Mouse (Mus musculus) cerebellum, postnatal 4 days (tissue): ENCODE data around the gene Fam83d.
A peak's percentile ranks its signal among the peaks of the same experiment; 100 is the strongest.

Experiments used
- DNase-seq, 2 experiments: peaks; one replicate each; pipeline ENCODE4 v3.0.0; 2022; ENCODE audit warnings: low spot score in 2 of 2, mixed read lengths in 1 of 2

Fam83d gene

DNA sequence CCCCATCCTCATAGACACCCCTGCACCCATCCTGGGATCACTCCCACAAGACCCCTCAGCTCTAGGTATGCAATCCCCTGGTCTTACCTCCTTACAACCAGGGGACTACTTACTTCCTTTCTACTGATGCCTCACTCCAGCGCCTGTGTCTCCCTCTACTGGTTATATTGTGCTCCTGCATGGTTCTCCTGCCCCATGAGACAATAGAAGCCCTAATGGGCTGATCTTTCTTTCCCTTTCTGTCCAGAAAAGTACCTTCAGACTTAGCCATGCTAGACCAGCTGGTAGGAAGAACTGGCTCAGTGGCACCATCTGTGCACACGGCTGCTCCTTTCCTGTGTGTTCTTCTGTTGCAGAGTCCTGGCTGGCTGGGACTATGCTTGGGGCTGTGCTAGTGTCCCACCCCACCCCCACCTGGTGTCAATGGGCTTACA is 22.8 kb upstream of the Fam83d start:
- peak in 1 of 2 experiments; percentile 25 for DNase-seq

DNA sequence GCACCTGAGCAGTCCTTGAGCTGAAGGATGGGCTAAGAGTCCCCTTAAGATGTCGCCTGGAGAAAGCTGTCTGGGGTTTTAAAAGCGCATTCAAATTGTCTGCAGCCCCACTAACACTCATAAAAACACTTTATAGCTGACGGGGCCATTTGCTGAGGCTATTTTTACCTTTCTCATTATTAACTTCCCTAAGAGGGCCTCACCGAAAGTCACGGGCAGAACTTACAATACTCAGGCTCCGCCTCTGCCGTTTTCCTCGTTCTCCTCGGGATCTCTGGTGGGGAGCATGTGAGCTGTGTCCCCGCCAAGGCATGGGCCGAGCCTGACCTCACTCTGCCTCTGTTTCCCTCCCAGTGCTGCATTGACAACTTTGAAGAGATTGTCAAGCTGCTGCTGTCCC is 21.7 kb upstream of the Fam83d start:
- DNase-seq, result no peak

DNA sequence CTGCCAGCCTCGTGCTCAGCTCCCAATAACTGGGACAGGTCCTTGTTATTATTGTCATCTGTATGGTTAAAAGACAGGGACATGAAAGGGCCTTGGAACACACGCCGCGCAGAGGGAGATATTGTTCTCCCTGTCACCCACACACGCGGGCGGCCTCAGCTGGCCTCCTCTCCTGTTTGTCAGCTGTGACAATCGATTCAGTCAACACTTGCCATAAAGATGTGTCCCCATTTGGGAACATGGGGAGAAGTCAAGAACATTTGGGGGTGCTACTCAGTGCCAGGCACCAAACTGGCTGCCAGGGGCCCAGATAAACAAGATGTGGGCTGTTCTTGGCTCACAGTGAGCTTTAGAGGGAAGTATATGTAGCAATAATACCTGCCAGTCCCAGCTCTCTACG is 18.5 kb upstream of the Fam83d start:
- no peak for DNase-seq

DNA sequence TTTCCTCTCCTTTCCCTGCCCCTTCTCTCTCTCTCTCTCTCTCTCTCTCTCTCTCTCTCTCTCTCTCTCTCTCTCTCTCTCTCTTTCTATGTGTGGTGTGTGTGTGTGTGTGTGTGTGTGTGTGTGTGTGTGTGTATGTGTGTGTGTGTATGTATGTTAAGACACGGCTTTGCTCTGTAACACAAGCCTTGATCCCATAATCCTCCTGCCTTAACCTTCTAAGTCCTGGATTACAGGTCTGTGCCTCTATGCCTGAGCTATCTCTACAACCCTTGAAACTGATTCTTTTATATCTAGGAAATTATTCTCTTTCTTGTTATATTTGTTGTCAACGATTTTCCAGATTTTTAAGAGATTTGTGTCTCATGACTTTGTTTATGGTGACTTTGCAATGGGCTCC is 7.7 kb upstream of the Fam83d start:
- no peak for DNase-seq

DNA sequence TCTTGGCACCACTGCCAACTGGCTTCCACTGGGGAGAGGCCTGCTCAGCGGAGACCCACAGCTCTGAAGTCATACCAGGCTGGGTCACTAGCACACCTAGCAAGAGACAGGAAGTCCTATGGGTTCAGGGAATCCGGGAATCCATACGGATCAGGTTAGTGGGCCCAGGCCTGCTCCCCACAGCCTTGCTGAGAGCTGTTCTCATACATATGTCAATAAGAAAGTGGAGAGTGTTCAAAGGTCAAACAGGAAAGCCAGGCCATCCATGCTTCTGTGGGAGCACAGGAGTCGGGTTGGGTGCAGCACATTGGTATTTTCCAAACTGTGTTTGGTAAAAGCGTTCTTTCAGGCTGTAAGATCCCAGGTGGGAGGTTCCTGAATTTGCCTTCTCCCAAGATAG is 5.6 kb upstream of the Fam83d start:
- DNase-seq, result no peak

DNA sequence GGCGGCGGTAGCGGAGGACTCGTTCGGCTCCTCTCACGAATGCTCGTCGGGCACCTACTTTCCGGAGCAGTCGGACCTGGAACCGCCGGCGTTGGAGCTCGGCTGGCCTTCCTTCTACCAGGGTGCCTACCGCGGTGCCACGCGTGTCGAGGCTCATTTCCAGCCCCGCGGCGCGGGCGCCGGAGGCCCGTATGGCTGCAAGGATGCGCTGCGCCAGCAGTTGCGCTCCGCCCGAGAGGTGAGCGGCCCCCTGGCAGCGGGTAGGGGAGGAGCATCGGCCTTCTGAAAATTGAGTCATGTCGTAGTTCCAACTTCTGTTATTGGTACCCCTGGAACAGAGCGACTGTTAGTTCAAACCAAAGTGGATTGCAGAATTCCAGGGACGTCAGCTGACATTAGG is 457 bp downstream of the Fam83d start:
- DNase-seq, result peak in 1 of 2 experiments; percentile 35

DNA sequence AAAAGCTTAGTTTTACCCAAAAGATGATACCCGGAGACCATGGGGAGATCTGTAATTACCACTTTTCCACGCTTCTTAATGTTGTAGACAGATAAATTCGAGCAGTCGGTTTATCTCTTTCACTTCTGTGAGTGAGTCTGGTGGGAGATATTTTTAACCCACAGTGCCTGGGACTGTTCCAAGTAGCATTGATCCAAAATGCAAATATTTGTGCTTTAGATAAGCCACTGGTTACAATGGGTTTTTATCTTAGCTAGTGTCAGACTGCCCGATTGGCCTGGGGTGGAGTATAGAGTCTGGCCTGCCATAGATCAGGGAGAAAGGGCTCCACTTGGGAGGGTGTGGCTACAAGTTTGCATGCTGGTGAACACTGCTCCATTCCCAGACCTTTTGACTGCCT is 878 bp downstream of the Fam83d start:
- DNase-seq, result no peak

DNA sequence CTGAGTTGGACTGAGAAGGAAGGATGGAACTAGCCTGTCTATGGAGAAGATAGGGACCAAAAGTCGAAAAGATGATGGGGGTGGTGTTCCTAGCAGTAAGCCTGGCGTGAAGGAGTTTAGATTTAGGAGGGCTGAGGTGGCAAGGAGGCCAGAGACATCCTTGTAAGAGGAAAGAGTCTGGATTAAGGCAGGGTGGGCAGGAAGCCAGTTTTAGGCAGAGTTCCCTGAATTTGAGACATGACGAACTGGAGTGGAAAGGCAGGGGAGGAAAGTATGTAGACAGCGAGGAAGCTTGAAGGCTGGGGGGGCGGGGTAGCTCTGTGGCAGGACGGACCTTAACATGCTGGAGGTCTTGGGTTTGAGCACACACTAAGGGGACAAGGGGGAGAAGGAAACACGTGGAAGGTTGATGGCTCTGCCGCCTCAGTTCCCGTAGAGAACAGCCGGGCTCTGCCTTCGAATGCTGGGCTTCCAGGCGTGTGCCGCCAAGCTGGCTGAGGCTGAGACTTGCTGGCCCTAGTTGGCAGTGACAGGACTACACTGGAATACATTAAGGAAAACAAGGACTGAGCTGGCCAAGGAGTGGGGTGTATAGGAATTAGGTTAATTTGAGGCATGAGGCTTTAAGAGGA is 2.3 kb downstream of the Fam83d start:
- no peak for DNase-seq

DNA sequence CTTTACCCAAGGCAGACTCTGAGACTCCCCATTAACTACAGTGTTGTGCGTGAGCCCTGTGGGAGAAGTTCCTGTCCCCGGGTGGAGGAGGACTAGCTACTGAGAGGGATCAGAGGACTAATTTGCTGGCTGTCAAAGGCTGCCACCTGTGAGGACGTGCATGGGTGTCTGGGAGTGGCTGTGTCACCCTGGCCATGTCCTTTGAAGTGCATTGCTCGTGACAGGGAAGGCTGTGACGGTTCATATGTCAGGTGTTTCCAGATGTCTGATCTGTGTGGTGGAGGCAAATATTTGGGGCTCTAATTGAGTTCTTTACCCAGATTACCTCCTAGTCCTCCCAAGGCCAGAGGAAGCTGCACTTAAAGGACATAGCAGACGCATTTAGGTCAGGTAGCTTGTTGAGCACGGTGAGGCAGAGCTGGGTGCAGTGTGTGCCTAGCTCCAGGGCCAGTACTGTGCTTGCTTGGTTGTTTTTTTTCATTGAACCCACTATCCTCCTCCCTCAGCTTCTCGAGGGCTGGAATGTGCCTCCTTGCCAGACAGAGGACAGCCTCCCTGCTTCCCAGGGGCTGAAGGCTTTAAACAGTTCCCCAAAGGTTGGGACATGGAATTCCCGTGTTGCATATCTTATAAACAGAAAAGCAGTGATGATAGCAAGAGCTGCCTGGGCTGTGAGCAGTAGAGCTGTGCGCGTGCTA is 3.3 kb downstream of the Fam83d start:
- DNase-seq, result no peak

DNA sequence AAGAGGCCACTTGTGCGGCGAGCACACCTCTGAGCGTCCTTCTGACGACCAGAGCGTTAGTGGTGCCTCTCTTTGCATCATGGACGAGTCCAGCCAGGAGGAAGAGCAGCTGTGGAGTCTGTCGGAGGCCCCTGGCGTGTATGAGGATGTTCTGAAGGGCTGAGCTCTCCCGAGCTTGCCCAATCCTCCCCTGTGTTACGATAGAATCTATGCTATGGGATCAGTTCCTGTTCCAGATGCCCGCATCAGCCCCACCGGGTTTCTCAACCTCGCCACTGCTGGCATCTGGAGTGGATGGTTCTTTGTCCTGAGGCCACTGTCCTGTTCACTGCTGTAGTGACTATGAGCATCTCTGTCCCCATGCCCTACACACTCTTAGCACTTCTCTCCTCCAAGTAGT is 4.9 kb downstream of the Fam83d start:
- DNase-seq, result no peak

DNA sequence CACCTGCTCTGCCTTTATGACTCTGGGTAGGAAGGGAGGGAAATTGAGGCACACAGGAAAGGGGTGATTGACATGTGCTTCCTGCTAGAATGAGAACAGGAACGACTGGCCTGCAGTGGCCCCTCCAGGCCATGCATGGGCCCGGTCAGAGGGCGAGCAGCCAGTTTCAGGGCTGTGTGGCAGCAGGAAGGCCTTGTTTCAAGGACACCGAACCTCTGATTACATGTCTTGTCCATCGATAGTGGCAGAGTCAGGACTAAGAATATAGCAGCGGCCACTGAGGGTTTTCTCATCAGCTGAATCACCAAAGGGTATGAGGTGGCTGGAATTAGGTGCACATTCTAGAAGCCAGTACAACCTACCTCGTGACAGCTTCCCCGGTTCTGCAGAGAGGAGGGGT is 7.0 kb downstream of the Fam83d start:
- DNase-seq, result no peak

DNA sequence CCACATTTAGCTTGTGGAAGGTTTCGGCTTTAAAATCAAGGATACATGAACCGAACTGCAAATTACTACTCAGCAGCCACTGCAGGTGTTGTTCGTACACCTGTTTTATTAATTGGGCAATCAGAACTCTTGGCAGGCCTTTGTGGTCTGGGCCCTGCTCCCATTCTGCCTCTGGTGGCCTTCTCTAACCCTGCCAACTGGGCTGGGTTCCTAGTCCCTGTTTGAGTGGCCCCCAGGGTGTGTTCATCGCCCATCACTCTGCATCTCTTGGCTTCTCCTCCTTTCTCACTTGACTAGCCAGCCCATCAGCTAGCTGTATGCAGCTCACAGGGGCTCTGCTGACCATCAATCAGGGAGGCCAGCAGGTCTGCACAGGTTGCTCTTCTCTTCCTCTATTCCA is 8.8 kb downstream of the Fam83d start:
- DNase-seq, result peak in 1 of 2 experiments; percentile 56

DNA sequence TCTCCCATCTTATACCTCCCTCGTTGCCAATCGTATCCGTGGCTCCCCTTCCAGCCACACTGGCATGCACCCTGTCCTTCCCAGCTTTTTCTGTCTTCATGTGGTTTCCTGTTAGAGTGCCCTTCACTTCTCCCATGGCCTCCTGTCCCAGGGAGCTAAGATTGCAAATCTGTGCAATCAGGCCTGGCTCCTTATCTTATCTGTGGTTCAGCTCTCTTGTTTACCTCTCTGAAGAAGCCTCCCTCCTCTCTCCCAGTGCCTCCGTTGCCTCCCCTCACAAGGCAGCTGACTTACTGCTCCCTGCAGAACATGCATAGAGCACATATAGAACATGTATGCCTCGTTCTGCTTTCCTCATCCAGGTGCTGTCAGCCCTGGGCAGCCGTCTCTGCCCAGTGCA is 9.6 kb downstream of the Fam83d start:
- DNase-seq, result no peak

DNA sequence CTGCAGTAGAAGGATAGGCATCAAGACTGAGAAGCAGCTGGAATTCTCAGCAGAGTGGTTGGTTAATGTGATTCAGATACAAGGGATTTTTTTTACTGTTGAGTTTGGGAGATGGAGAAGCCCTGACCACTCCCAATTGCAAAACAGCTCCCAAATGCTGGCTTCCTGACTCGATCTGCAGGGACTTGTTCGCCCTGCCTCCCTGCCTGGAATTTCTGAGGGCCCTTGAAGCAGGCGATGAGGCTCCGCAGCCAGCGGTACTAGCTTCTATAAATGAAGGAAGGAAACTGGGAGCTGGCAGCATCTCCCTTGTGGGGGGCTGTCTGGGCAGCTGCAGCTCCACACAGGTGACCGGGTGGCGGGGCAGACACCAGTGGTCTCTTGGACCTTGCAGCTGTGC is 10.5 kb downstream of the Fam83d start:
- no peak for DNase-seq

DNA sequence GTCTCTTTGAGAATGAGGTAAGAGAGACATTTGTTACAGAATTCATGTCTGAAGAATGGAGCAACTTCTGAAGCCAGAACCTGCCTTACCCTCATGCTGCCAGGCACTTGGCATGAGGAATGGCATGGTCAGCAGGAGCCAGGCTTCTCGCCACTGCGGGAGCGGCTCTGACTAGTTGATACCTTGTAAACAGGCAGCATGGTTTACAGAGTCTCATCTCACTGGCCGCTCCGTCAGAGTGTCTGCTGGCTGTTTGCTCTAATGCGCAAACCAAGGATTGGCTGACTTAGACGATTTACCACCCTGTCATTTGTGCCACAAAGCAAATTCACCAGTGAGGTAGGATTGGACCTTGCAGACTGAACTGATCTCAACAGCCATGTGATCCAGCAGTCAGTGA is 13.2 kb downstream of the Fam83d start:
- no peak for DNase-seq

DNA sequence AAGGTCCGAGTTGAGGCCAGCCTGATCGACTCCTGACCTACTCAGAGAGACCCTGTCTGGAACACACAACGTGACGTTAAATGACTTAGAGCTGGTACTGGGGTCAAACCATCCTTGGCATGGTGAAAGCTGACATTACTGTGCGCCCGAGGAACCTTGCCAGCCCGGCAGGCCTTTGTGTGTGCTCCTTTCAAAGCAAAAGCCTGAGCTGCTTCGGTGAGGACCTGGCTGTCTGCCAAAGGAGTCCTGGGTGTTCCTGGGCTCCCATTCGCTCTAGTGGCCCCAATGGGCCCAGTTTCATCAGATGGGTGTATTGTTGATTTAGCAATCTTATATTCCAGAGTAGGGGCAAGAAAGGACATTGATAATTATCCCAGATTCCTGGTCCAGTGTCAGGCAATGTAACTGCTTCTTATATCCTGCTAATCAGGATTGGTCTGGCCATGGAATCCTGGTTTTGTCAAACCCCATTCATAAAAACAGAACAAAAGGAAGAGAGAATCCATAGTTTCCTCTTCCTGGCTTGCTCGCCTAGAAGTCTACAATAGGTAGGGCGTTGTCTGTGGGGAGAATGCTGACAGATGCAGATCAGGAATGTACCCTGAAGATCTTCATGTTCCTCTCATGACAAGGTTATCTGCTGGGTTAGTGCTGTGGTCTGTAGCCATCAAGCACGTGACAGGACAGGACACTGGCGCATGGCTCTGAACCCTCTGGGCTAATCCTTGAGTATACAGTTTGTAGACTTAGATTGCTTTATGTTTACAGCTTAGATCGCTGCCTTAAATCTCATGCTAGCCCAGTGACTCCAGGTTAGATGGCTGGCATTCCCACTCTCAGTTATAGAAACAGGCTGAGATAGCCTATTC is 19.3 kb downstream of the Fam83d start:
- DNase-seq, result no peak

DNA sequence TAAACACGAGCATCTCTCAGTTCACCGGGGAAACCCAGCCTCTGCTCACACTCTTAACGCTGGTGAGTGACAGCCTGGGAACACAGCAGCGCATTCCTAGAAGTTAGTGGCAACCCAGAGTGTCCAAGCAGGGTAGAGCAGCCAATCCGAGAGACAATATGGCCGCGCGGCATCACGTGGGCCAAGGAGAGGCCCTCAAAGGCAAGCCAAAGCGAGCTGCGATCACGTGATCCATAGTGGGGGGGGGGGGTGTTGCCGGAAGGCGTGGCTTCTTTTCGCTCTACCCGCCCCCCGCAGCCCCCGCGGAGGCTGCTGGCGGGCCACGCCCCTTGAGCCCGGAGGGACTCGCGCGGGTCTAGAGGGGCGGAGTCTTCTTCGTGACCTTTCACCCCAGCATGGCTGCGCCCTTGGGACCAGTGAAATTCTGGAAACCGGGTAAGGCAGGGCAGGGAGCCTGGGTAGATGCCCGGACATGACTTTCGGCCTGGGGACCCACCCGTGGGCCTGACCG is 26.7 kb downstream of the Fam83d start, which contains the start of gene Dhx35:
Gene Dhx35, plus strand, starts transcription at position 314 of the 511 bp plus-strand sequence.
- DNase-seq, result peak; percentile 74 to 89

DNA sequence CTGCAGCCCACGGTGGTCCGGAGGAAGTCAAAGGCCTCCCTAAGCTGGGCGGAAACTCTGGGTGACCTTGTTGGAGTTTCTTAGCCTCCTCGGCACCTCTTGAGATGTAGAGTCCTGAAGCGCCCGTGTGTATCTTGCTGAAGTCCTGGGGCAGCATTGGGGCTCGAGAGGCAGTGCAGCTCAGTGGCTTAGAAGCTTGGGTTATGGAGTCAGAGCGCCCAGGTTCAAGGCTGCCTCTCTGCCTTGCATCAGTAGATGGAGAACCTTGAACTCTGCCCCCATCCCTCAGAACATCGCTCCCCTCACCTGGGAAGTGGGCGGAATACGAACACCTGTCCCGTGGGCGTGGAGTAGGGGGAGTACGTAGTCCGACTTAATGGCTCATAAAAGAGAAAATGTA is 27.1 kb downstream of the Fam83d start:
- no peak for DNase-seq

DNA sequence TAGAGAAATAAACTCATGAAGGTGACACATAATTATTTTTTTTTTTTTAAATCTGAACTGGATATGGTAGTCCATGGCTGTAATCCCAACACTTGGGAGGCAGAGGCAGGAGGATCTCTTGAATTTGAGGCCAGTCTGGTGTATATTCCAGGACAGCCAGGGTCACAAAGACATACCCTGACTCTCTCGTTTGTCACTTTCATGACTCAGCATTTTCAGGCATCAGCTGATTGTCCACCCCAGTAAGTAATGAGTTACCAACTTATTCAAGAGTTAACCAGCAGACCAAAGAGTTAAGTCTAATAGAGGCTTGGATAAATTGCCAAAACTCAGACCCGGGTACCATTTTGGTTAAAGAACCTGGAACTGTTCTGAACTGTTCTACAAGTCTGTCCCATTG is 28.0 kb downstream of the Fam83d start:
- DNase-seq, result no peak

DNA sequence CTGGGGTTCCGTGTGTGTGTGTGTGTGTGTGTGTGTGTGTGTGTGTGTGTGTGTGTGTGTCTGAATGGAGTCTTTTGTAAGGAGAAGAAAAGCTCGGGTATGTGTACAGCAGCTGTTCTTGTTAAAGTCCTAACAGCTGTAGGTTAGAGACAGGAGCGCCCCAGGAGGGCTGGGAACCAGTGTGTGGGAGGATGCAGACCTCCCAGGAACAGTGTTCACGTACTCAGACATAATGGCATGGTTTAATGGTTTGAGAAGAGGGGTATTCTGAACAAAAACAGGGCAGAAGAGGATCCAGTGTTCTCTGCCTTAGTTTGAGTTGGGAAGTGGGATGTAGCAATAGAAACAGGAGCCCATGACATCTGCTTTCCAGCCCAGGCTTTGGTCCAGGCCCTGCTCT is 31.4 kb downstream of the Fam83d start:
- DNase-seq, result no peak

DNA sequence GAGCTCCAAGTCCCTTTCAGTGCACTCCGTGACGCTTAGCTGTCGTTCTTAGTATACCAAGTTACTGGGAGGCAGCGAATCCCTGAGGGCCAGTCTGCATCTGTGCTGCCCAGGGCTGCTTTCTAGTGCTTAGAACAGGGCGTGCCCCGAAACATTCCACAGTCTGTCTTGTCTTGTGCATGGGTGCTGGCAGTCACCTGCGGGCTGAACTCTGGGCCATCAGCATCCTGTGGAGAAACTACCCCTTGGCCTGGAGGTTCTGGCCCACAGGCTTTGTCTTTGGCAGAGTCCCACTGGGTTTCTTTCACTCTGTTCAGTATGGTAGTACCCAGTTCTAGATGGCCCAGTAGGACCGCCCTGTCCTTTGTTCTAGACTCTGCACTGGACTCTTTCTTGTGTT is 32.9 kb downstream of the Fam83d start:
- DNase-seq, result no peak

DNA sequence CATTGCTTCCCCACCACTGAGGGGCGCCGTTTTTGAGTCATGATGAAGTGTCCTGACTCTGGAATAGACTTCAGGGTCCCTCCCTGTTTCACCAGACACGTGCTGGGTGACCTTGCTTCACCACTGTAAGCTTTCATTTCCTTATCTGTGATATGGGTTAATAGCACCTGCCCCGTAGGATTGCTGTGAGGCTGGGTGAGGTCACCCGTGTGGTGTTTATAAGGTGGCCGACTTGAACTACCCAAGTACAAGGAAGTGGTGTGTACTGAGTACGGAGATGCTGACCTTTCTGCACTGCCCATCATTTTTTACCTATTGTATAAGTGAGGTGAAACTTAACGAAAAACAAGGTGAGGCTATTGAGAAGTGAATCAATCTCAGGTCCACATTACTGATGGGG is 35.7 kb downstream of the Fam83d start:
- no peak for DNase-seq

DNA sequence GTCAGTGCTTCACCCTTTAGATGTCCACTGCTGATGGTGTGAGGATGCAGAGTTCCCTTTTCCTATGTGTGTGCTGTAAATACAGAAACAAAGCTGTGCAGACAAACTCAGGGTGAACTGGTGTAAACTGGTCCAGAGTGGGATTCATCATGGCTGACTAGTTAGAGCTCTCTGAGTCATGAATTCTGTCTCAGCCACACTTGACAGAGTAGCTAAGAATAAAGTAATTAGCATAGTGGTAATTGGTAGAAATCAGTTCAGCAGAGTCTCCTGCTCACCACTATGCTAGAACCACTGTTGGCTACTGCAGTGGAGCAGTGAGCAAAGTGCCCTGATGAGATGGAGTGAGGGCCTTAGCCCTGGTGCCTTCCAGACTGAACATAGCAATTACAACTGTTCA is 47.8 kb downstream of the Fam83d start:
- DNase-seq, result no peak
